Mouse (Mus musculus) forebrain, embryonic 10.5 days (tissue): ENCODE measurements around the gene Rfxank. TPM values are rescaled to one million over a fixed set of nuclear protein-coding genes. Genes with fewer than 3 reads are reported as not detected.

Experiments used
- DNase-seq: peaks from one replicate; pipeline ENCODE4 v3.0.0-alpha.2; 2017; ENCODE audit warnings: low spot score; ENCODE audit errors: extremely low spot score
- H3K27ac ChIP-seq: fragments of 300-500 bp; sonication (generic); 2 replicates; pipeline ENCODE4 v1.5.1; 2016; ENCODE audit warnings: mild to moderate bottlenecking
- H3K27me3 ChIP-seq: fragments of 300-500 bp; sonication (generic); 2 replicates; pipeline ENCODE4 v1.6.1; 2016; ENCODE audit warnings: mild to moderate bottlenecking; ENCODE audit not compliant: poor library complexity, severe bottlenecking
- H3K36me3 ChIP-seq: fragments of 300-500 bp; sonication (generic); replicated peaks from 2 replicates; pipeline ENCODE4 v1.6.1; 2016; ENCODE audit warnings: mild to moderate bottlenecking, moderate library complexity
- H3K4me1 ChIP-seq: fragments of 300-500 bp; sonication (generic); 2 replicates; pipeline ENCODE4 v1.6.1; 2016
- H3K4me3 ChIP-seq: fragments of 300-500 bp; sonication (generic); 2 replicates; pipeline ENCODE4 v1.5.1; 2016; ENCODE audit warnings: mild to moderate bottlenecking, moderate library complexity
- H3K9me3 ChIP-seq: fragments of 300-500 bp; sonication (generic); 2 replicates; pipeline ENCODE4 v1.6.1; 2016; ENCODE audit warnings: mild to moderate bottlenecking, moderate library complexity
- WGBS: fragments of 180-500 bp; shearing (Covaris S2); methylation state at CpG from one replicate; pipeline ENCODE4 v1.1.7; 2016; 5-methylcytosine and 5-hydroxymethylcytosine counted together
- polyA plus RNA-seq: library from polyadenylated mRNA; unstranded; fragments of >200 nt; fragmentation: Nextera tagmentation; extraction: Ambion mirVana; gene quantifications from 2 replicates; pipeline ENCODE4 v1.2.1, GENCODE M21; 2016

Rfxank gene
- polyA plus RNA-seq, 1 experiment from 2014 or later = 17.1 TPM

GRCm38 (mm10) chr8:70136591-70136990, 2.4 kb downstream of the Rfxank start:
- Histone ChIP-seq H3K27me3 (no peaks in the 10 kb centered on the region), H3K36me3 (peaks cover 52% of the 10 kb centered on the region), H3K27ac (no peak overlapping the region), H3K4me3 (no peak overlapping the region), H3K9me3 (no peaks in the 10 kb centered on the region), H3K4me1 (peaks cover 34% of the 10 kb centered on the region)
- DNase-seq = no peak
- WGBS = 78% methylated on average over 4 of the region's 4 CpGs

GRCm38 (mm10) chr8:70134931-70135330, 4.0 kb downstream of the Rfxank start:
- peaks cover 31% of the 10 kb centered on the region for H3K4me1 ChIP-seq
- H3K36me3 ChIP-seq = peaks cover 52% of the 10 kb centered on the region
- no peak overlapping the region for H3K4me3 ChIP-seq
- no peak overlapping the region for H3K27ac ChIP-seq
- no peaks in the 10 kb centered on the region for H3K9me3 ChIP-seq
- DNase-seq = no peak
- WGBS = 95% methylated on average over 9 of the region's 9 CpGs
- H3K27me3 ChIP-seq = no peaks in the 10 kb centered on the region

DNA sequence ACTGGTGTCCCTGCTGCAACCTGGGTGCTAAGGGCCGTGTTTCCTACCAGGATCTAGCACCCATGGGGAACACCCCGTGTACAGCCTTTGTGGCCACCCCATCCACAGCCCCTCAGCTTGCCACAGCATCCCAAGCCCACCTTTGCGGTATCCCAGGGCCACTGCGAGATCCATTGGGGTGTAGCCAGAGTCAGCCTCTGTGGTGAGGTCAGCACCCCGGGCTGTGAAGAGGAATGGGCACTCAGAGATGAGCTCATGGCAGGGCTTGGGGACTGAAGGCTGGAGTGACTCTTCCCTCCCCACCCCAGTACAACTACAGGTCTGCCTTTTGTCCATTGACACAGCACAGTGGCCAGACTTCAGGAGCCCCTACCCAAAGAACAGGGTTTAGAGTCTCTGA, 4.9 kb downstream of the Rfxank start:
- no peak for DNase-seq
- peaks cover 52% of the 10 kb centered on the region for H3K36me3 ChIP-seq
- 93% methylated on average over 5 of the region's 5 CpGs for WGBS
- no peaks in the 10 kb centered on the region for H3K27me3 ChIP-seq
- H3K27ac ChIP-seq = no peak overlapping the region
- H3K4me1 ChIP-seq = peaks cover 37% of the 10 kb centered on the region
- H3K9me3 ChIP-seq = no peaks in the 10 kb centered on the region
- H3K4me3 ChIP-seq = no peak overlapping the region

DNA sequence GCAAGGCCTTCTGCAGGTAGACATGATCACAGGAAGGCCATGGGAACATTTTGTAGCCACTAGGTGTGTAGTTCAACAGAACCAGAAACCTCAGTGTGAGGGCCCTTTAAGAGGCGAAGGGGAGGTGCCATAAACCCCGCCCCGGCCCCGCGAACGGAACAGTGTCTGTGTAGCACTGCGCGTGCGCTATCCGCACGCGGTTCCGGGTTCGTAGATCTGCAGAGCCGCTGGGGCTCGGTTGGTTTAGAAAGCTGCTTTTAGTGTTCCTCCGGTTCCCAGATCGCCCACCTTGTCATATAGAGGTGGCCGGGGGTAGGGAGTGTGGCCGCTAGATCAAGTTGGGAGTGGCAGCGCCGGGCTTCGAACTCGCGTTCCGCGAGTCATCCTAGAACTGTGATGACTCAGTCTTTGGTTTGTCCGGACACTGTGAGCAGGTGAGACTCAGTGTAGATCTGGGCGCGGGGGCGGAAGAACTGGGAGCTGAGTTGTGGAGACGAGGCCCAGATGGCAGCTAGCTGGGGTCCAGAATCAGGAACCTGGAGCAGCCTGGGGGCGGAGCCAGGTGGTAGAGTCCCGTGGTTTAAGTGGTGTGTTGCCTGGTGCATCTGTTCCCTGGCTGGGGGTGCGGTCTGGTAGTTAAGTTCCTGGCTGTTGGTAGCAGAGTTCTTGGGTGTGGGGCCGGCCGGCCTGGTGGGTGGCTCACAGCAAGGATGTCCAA, 7.6 kb downstream of the Rfxank start, which contains the start of gene Nr2c2ap:
TSS of gene Nr2c2ap (plus strand) at position 168 of the 718 bp plus-strand sequence.
- peak within 1 kb of the TSS; percentile 66 for H3K4me3 ChIP-seq
- no peaks in the 10 kb centered on the region for H3K9me3 ChIP-seq
- under 1% methylated on average over 37 of the region's 37 CpGs for WGBS
- H3K27ac ChIP-seq = peak within 1 kb of the TSS; percentile 83
- peak; percentile 83 for DNase-seq
- H3K4me1 ChIP-seq = peaks cover 27% of the 10 kb centered on the region
- H3K36me3 ChIP-seq = peaks cover 41% of the 10 kb centered on the region
- H3K27me3 ChIP-seq = no peaks in the 10 kb centered on the region

DNA sequence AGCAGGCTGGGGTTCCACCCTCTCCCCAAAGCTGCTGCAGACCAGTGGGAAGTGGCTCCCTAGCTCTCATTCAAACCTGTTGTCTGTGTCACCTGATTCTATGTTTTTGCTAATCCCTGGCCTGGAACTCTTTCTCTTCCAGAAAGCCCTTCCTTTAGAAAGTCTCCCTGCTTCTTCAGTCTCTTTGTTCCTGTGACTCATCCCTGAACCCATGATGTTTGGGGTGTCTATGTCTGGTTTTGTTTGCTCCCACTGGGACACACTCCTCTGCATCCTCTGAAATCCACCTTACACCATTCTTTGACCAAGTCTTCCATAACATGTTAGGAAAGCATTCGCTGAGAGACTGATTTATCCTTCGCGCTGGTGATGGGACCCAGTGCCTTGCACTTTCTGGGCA, 8.9 kb downstream of the Rfxank start:
- 82% methylated on average over 3 of the region's 3 CpGs for WGBS
- Histone ChIP-seq H3K27me3 (no peaks in the 10 kb centered on the region), H3K27ac (no peak overlapping the region), H3K36me3 (peaks cover 29% of the 10 kb centered on the region), H3K4me3 (no peak overlapping the region), H3K4me1 (peaks cover 27% of the 10 kb centered on the region), H3K9me3 (no peaks in the 10 kb centered on the region)
- no peak for DNase-seq

GRCm38 (mm10) chr8:70129309-70129952, 9.5 kb downstream of the Rfxank start:
- Histone ChIP-seq H3K4me3 (no peak overlapping the region), H3K27ac (no peak overlapping the region), H3K36me3 (peaks cover 23% of the 10 kb centered on the region), H3K9me3 (no peaks in the 10 kb centered on the region), H3K4me1 (peaks cover 27% of the 10 kb centered on the region), H3K27me3 (no peaks in the 10 kb centered on the region)
- 73% methylated on average over 9 of the region's 9 CpGs for WGBS
- DNase-seq = no peak

DNA sequence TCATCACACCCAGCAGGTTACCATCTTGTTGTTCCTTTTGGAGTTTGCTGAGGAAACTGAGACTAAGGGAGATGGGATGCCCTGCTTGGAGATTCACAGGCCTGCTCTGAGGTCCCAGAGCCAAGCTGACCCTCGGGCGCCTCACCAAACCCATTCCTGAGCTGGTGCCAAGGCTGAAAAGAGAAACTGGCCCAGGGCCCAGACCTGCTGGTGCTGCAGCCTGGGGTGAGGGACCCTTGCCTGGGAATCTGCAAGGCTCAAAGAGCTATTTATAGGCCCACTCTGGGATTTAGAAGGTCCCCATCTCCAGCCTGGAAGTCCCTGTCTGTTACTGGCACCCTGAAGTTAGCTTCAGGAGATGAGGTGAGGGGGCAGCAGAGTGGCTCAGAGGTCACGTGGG, 10.5 kb downstream of the Rfxank start:
- no peak for DNase-seq
- 81% methylated on average over 3 of the region's 3 CpGs for WGBS
- Histone ChIP-seq H3K4me1 (peaks cover 27% of the 10 kb centered on the region), H3K36me3 (peaks cover 13% of the 10 kb centered on the region), H3K4me3 (no peak overlapping the region), H3K27me3 (no peaks in the 10 kb centered on the region), H3K27ac (no peak overlapping the region), H3K9me3 (no peaks in the 10 kb centered on the region)

- H3K4me3 ChIP-seq = no peak overlapping the region
- H3K27ac ChIP-seq = no peak overlapping the region
- no peaks in the 10 kb centered on the region for H3K9me3 ChIP-seq
- no peak for DNase-seq
- H3K4me1 ChIP-seq = peaks cover 17% of the 10 kb centered on the region
- WGBS = 70% methylated on average over 8 of the region's 8 CpGs
- H3K27me3 ChIP-seq = peaks cover 24% of the 10 kb centered on the region
- H3K36me3 ChIP-seq = no peaks in the 10 kb centered on the region
These were observed 14.0 kb downstream of the Rfxank start for GRCm38 (mm10) chr8:70124992-70125391.

GRCm38 (mm10) chr8:70122863-70123262, 16.1 kb downstream of the Rfxank start:
- Histone ChIP-seq H3K27me3 (peaks cover 46% of the 10 kb centered on the region), H3K27ac (no peak overlapping the region), H3K36me3 (no peaks in the 10 kb centered on the region), H3K9me3 (no peaks in the 10 kb centered on the region), H3K4me1 (peaks cover 30% of the 10 kb centered on the region), H3K4me3 (no peak overlapping the region)
- DNase-seq = no peak
- 51% methylated on average over 2 of the region's 2 CpGs for WGBS

DNA sequence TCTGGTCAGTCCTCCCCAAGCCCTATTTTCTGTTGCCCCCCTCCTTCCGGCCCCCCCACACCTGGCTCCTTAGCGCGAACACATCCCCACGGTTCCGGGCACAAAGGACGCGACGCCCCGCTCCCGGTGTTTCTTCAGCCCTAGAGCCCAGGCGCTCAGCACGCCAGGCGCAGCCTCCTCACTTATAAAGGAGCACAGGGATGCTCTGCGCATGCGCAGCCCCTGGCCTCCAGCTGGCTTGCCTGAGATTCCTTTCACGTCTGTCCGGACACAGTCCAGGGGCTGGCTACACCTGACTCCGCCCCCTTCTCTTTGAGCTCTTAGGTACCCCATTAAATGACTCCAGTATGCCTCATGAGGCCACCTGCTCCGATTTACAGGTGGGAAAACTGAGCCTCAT, 18.3 kb downstream of the Rfxank start, which contains the start of gene Ncan:
TSS of gene Ncan (minus strand) at position 207 of the 400 bp plus-strand sequence.
- Histone ChIP-seq H3K4me1 (peaks cover 33% of the 10 kb centered on the region), H3K4me3 (peak within 1 kb of the TSS; percentile 60), H3K9me3 (no peaks in the 10 kb centered on the region), H3K36me3 (no peaks in the 10 kb centered on the region), H3K27me3 (peaks cover 68% of the 10 kb centered on the region), H3K27ac (peak within 1 kb of the TSS; percentile 87)
- 3% methylated on average over 19 of the region's 19 CpGs for WGBS
- peak; percentile 87 for DNase-seq

GRCm38 (mm10) chr8:70118726-70119700, 19.9 kb downstream of the Rfxank start:
- 6% methylated on average over 17 of the region's 17 CpGs for WGBS
- peak overlapping the region; percentile 60 for H3K4me3 ChIP-seq
- peaks cover 4% of the 10 kb centered on the region; the same call in 1 of the 2 replicates for H3K36me3 ChIP-seq
- no peaks in the 10 kb centered on the region for H3K9me3 ChIP-seq
- peak; percentile 41 for DNase-seq
- H3K4me1 ChIP-seq = peaks cover 33% of the 10 kb centered on the region
- H3K27ac ChIP-seq = peak overlapping the region; percentile 87
- peaks cover 84% of the 10 kb centered on the region for H3K27me3 ChIP-seq

DNA sequence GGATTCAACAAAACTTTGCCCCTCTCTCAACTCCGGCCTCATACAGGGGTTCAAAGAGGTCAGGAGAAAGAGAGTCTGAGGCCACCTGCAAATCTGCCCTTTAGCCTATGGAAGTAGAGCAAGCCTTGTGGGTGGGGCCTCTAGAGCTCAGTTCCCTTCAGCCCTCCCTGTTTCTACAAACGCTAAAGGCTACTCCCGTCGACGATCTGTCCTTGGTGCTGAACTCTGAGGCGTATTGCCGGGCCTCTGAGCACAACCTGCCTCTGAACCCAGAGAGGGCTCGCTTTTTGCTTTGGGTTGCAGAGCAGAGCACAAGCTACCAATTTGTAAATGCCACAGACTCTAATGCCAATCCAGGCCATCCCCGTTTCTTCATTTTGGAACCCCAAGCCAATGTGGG, 21.3 kb downstream of the Rfxank start:
- H3K27ac ChIP-seq = no peak overlapping the region
- H3K4me3 ChIP-seq = no peak overlapping the region
- H3K27me3 ChIP-seq = peaks cover 97% of the 10 kb centered on the region
- peaks cover 4% of the 10 kb centered on the region; the same call in 1 of the 2 replicates for H3K36me3 ChIP-seq
- no peaks in the 10 kb centered on the region for H3K9me3 ChIP-seq
- H3K4me1 ChIP-seq = peaks cover 36% of the 10 kb centered on the region
- WGBS = 9% methylated on average over 9 of the region's 9 CpGs
- peak; percentile 33 for DNase-seq
